ENCODE assay signal across 30 mouse cellular contexts in genomic region chr6:83660821-83661220, GRCm38 (mm10). TPM values are rescaled to one million over a fixed set of nuclear protein-coding genes. Genes with fewer than 3 reads are reported as not detected.
"Had no signal": no experiment of that assay in that cellular context is flagged by ENCODE, and none has a peak within 500 bp of the region (broad histone marks: within the 10 kb centered on the region; RNA-seq: fewer than 3 reads in every experiment).

No protein-coding gene starts in this region.

- H3K4me3 ChIP-seq: kidney, embryonic 15.5 days; left cerebral cortex, adult 2 months; midbrain, embryonic 13.5 days; myocyte had no signal

- DNase-seq: kidney, adult 8-10 months; kidney, postnatal 10 days; kidney, postnatal 36 days; layer of hippocampus, postnatal 36 days; liver, postnatal 0 days; lung, embryonic 14.5 days had no signal

- H3K9me3 ChIP-seq: kidney, embryonic 15.5 days; midbrain, embryonic 13.5 days had no signal

- H3K27ac ChIP-seq: kidney, embryonic 15.5 days; left cerebral cortex, adult 2 months; liver, embryonic 14.5 days; macrophage; midbrain, embryonic 13.5 days had no signal

- H3K27me3 ChIP-seq: kidney, embryonic 15.5 days; midbrain, embryonic 13.5 days had no signal

- H3K36me3 ChIP-seq: kidney, embryonic 15.5 days; midbrain, embryonic 13.5 days had no signal

- ATAC-seq: intestine, postnatal 0 days; liver, postnatal 0 days; lung, postnatal 0 days; midbrain, embryonic 13.5 days; midbrain, embryonic 16.5 days had no signal

- H3K9ac ChIP-seq: kidney, embryonic 15.5 days; liver, embryonic 14.5 days; liver, postnatal 0 days; lung, embryonic 14.5 days; midbrain, embryonic 13.5 days had no signal

- H3K4me1 ChIP-seq: kidney, embryonic 15.5 days; midbrain, embryonic 13.5 days had no signal

- H3K4me2 ChIP-seq: kidney, embryonic 15.5 days; lung, embryonic 14.5 days; midbrain, embryonic 13.5 days had no signal

RNA-seq across cellular contexts. Expression of gene Clec4f, which starts 4.8 kb away (rescaled TPM):
- total RNA-seq: layer of hippocampus, adult 8-10 months; layer of hippocampus, postnatal 10 days; layer of hippocampus, postnatal 36 days; left cerebral cortex, adult 2 months; left cerebral cortex, postnatal 36 days; megakaryocyte, adult 5-6 weeks; monocyte, adult 5-6 weeks had no signal
- polyA plus RNA-seq: limb, embryonic 11.5 days; limb, embryonic 14.5 days; lung, embryonic 14.5 days; lung, postnatal 0 days; macrophage; midbrain, embryonic 13.5 days; midbrain, embryonic 16.5 days; myocyte; neural tube, embryonic 11.5 days; small intestine, adult 2 months; spleen, adult 2 months had no signal

RNA-seq across cellular contexts. Expression of gene Cd207, which starts 16.8 kb away (rescaled TPM):
- total RNA-seq: layer of hippocampus, adult 8-10 months; layer of hippocampus, postnatal 10 days; layer of hippocampus, postnatal 36 days; left cerebral cortex, adult 2 months; left cerebral cortex, postnatal 10 days; left cerebral cortex, postnatal 36 days; megakaryocyte, adult 5-6 weeks; monocyte, adult 5-6 weeks had no signal
- polyA plus RNA-seq: intestine, postnatal 0 days; kidney, embryonic 15.5 days; limb, embryonic 11.5 days; limb, embryonic 14.5 days; lung, embryonic 14.5 days; lung, postnatal 0 days; macrophage; midbrain, embryonic 13.5 days; midbrain, embryonic 16.5 days; myocyte; neural tube, embryonic 11.5 days; neural tube, embryonic 14.5 days; small intestine, adult 2 months; testis, adult 2 months had no signal

RNA-seq across cellular contexts. Expression of gene Vax2, which starts 50.2 kb away (rescaled TPM):
- total RNA-seq: layer of hippocampus, adult 8-10 months; layer of hippocampus, postnatal 10 days; layer of hippocampus, postnatal 36 days; left cerebral cortex, adult 2 months; left cerebral cortex, postnatal 10 days; left cerebral cortex, postnatal 36 days; liver, adult 2 months; megakaryocyte, adult 5-6 weeks; monocyte, adult 5-6 weeks had no signal
- polyA plus RNA-seq: intestine, postnatal 0 days; kidney, embryonic 15.5 days; liver, adult 2 months; liver, embryonic 14.5 days; liver, postnatal 0 days; lung, embryonic 14.5 days; lung, postnatal 0 days; macrophage; midbrain, embryonic 16.5 days; neural tube, embryonic 11.5 days; neural tube, embryonic 14.5 days; small intestine, adult 2 months; spleen, adult 2 months; stomach, embryonic 16.5 days had no signal
